21 mouse cellular contexts compared by ENCODE assay signal in the genomic region with DNA sequence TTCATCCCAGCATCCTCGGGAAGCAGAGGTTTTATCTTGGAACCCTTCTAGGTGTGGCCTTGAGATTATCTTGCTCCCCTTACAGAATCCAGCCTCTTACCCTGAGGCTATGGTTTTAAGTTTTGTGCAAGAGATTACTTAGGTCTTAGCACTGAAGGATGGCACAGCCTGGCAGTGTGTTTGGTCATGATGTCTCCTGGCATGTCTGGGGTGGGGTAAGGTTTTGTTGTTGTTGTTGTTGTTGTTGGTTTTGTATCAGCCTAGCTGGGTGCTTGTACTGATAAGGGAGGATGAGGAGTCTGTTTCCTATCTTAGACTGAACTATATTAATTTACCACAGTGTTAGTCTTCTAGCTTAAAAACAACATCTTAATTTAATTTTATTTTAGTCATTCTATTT.
"Had no signal": no experiment of that assay in that cellular context is flagged by ENCODE, and none has a peak within 500 bp of the region (broad histone marks: within the 10 kb centered on the region; RNA-seq: fewer than 3 reads in every experiment).

No protein-coding gene starts in this region.

- H3K9ac ChIP-seq: liver, embryonic 14.5 days; lung, embryonic 15.5 days; midbrain, embryonic 13.5 days; midbrain, embryonic 15.5 days; neural tube, embryonic 13.5 days; neural tube, embryonic 15.5 days; stomach, embryonic 15.5 days had no signal

- H3K4me1 ChIP-seq: lung, embryonic 15.5 days had no signal

- ATAC-seq: lung, postnatal 0 days; midbrain, embryonic 13.5 days; midbrain, embryonic 15.5 days had no signal

- H3K4me3 ChIP-seq: lung, embryonic 15.5 days; megakaryocyte, embryonic 14.5 days; midbrain, embryonic 13.5 days; midbrain, embryonic 15.5 days; myocyte; neural tube, embryonic 13.5 days; neural tube, embryonic 15.5 days; stomach, embryonic 15.5 days had no signal

- H3K27ac ChIP-seq: liver, embryonic 14.5 days; lung, embryonic 15.5 days; macrophage; midbrain, embryonic 13.5 days; midbrain, embryonic 15.5 days; neural tube, embryonic 13.5 days; neural tube, embryonic 15.5 days; stomach, embryonic 15.5 days; stomach, postnatal 0 days had no signal

- DNase-seq: lung, adult 2 months; lung, postnatal 14 days; lung, postnatal 36 days; retina, postnatal 1 day; right cerebral cortex, adult 18-20 months; thymus, adult 18-20 months; thymus, postnatal 14 days; thymus, postnatal 36 days had no signal

- H3K4me2 ChIP-seq: lung, embryonic 15.5 days; midbrain, embryonic 11.5 days; midbrain, embryonic 13.5 days; midbrain, embryonic 15.5 days; neural tube, embryonic 13.5 days; neural tube, embryonic 15.5 days; stomach, embryonic 15.5 days had no signal

- H3K9me3 ChIP-seq: lung, embryonic 15.5 days; megakaryocyte, embryonic 14.5 days; midbrain, embryonic 13.5 days; midbrain, embryonic 15.5 days; neural tube, embryonic 13.5 days; neural tube, embryonic 15.5 days; stomach, embryonic 15.5 days had no signal

- H3K27me3 ChIP-seq: lung, embryonic 15.5 days; megakaryocyte, embryonic 14.5 days; midbrain, embryonic 13.5 days; midbrain, embryonic 15.5 days; neural tube, embryonic 13.5 days; neural tube, embryonic 15.5 days; stomach, embryonic 15.5 days had no signal
